Mouse (Mus musculus): Measurements from ENCODE around the gene Ddb2. TPM values are rescaled to one million over a fixed set of nuclear protein-coding genes. Genes with fewer than 3 reads are reported as not detected.
A peak's percentile ranks its signal among the peaks of the same experiment; 100 is the strongest.

Gene Ddb2
- total and polyA plus RNA-seq, 2 experiments from 2014 or later, result 4.7 to 6.0 TPM

DNA sequence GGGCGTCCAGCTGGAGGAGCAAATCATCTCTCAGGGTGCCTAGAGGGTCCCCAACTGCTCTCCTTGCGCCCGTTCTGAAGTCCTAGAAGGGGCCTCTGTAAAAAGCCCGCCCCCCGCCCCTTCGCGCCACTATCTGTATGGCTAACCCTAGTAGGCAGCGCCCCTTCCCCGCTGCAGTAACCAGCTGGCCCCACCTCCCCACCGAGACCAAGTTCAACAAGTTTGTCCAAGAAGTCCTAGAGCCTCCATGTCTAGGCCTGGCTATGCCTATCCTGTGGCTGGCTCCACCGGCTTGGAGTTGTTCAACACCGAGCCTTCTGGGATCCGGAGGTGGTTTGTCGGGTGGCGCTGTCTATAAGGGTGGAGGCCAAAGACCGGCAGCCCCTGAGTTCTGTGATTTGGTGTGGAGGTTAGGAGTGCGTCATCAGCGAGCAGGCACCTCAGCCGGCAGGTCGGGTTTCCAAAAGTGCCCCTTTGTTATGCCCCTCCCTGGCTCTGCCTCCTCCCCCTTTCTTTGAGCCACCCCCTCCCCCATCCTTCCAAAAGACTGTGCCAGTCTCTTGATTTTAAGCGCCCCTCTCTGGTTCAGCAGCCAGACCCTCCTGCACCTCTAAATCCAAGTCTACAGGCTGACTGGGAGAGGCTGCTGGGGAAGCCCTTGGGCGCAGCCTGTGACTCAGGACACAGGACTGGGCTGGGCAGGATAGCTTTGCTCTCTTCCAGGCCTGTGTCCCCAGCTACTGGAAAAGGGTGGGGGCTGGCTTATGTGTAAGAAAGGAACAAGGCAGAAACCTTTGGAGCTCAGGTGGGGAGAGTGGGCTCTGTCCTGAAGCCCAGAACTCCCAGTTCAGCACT is 20.6 kb upstream of the Ddb2 start:
- no peaks in the 10 kb centered on the region for H3K9me3 ChIP-seq (replicated peaks; ENCODE audit: control insufficient read depth, low read length)
- H3K4me1 ChIP-seq (ENCODE audit: control insufficient read depth, insufficient read depth), result peaks cover 10% of the 10 kb centered on the region
- peak; percentile 42 for ATAC-seq (ENCODE audit: insufficient read depth, low read depth)
- peak overlapping the region; percentile 56 for H3K9ac ChIP-seq (replicated peaks; ENCODE audit: low read depth, low read length)
- TF ChIP-seq EP300 (IDR thresholded peaks at IDR 0.05; ENCODE audit: low read depth), result no peak
- TF ChIP-seq CTCF (IDR thresholded peaks at IDR 0.05; ENCODE audit: low read depth), result no peak
- WGBS, result 3% methylated on average over 22 of the region's 22 CpGs
- H3K4me2 ChIP-seq (ENCODE audit: low read depth, low read length), result peak overlapping the region; percentile 75
- peak; percentile 33 for DNase-seq (ENCODE audit: low spot score)
- H3K27ac ChIP-seq (ENCODE audit: low read depth), result peak overlapping the region; percentile 75
- 0 out of 2 replicates have a peak, but pooled peaks cover 5% of the 10 kb centered on the region for H3K27me3 ChIP-seq (ENCODE audit: control insufficient read depth, insufficient read depth, low read length)
- peak overlapping the region; percentile 66 for H3K4me3 ChIP-seq (ENCODE audit: low read depth, low read length)
- peaks cover 11% of the 10 kb centered on the region for H3K36me3 ChIP-seq (replicated peaks; ENCODE audit: control insufficient read depth, insufficient read depth, low read length)

DNA sequence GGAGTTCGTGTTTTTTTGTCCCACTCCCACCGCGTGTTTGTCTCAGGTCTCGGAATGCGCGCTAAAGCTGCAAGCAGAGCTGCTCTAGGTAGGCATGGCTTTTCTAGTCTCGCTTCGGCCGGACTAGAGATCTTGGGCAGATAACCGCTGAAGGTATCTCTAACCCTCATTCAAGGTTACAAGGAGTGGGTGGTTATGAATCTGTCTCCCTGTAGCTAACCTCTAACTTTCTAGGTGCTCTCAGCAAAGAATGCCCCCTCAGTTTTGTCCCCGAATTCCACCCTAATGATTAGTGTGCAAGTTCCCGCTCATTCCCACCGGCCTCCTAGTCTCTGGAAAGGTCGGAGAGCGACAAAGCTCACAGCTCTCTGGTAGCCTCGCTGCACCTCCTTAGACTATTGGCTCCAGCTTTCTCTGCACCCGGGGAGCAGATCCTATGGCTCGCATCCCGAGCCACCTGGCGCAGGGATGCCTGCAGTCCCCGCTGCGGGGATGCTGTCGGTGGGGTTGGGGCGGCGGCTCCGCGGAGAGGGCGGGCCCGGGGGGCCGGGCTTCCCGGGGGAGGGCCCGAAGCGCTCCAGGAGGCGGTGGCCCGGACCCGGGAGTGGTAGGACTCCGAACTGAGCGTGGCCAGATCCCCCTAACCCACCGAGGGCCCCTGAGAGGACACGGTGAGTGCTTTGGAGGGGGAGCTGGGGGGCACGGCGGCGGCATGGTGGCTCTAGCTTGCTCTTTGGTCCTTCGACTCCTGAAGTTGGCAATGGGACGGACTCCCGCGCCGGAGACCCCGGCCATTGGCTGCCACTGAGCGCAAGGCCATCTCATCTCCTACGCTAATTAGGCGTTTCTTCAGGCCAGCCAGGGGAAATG is 19.7 kb upstream of the Ddb2 start:
- Histone ChIP-seq H3K9me3 (replicated peaks; ENCODE audit: control insufficient read depth, low read length) (no peaks in the 10 kb centered on the region), H3K4me1 (ENCODE audit: control insufficient read depth, insufficient read depth) (peaks cover 16% of the 10 kb centered on the region)

DNA sequence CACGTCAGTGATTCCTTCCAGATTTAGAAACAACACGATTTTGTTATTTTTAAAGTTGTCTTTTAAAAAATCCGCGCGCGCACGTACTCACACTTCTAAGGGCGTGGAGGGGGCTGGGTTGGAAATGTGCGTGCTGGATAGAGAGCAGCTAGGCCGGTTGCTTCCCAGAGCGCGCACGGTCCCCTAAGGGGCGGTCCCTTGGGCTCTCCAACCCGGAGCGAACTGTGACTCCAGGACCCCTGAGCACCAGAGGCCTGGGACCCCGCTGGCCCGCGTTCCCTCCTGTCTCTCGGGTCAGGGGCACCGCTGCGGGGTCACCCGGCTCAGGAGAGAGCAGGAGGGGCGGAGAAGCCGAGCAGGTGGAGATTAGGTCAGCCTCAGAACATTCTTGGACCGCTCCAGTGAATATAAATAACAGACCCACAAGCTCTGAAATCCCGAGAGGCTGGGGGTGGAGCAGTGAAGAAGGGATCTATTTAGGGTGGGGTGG is 18.9 kb upstream of the Ddb2 start, which contains the start of gene Pacsin3:
TSS of gene Pacsin3 (plus strand) at position 294 of the 490 bp plus-strand sequence.
- Histone ChIP-seq H3K4me2 (ENCODE audit: low read depth, low read length) (peak within 1 kb of the TSS; percentile 75), H3K4me3 (ENCODE audit: low read depth, low read length) (peak within 1 kb of the TSS; percentile 66), H3K9ac (replicated peaks; ENCODE audit: low read depth, low read length) (peak within 1 kb of the TSS; percentile 56), H3K27me3 (ENCODE audit: control insufficient read depth, insufficient read depth, low read length) (0 out of 2 replicates have a peak, but pooled peaks cover 5% of the 10 kb centered on the region), H3K27ac (ENCODE audit: low read depth) (peak within 1 kb of the TSS; percentile 75), H3K9me3 (replicated peaks; ENCODE audit: control insufficient read depth, low read length) (no peaks in the 10 kb centered on the region), H3K36me3 (replicated peaks; ENCODE audit: control insufficient read depth, insufficient read depth, low read length) (no peaks in the 10 kb centered on the region), H3K4me1 (ENCODE audit: control insufficient read depth, insufficient read depth) (peaks cover 16% of the 10 kb centered on the region)
- WGBS, result 2% methylated on average over 27 of the region's 27 CpGs
- DNase-seq (ENCODE audit: low spot score), result peak; percentile 37
- TF ChIP-seq EP300 (IDR thresholded peaks at IDR 0.05; ENCODE audit: low read depth) (no peak), CTCF (IDR thresholded peaks at IDR 0.05; ENCODE audit: low read depth) (no peak)
- ATAC-seq (ENCODE audit: insufficient read depth, low read depth), result peak; percentile 35

More for the DNA sequence above, 19.7 kb upstream of the Ddb2 start:
- Histone ChIP-seq H3K27ac (ENCODE audit: low read depth) (peak overlapping the region; percentile 75), H3K27me3 (ENCODE audit: control insufficient read depth, insufficient read depth, low read length) (0 out of 2 replicates have a peak, but pooled peaks cover 5% of the 10 kb centered on the region), H3K4me2 (ENCODE audit: low read depth, low read length) (peak overlapping the region; percentile 75), H3K36me3 (replicated peaks; ENCODE audit: control insufficient read depth, insufficient read depth, low read length) (peaks cover 6% of the 10 kb centered on the region; the same call in 1 of the 2 replicates), H3K9ac (replicated peaks; ENCODE audit: low read depth, low read length) (peak overlapping the region; percentile 56), H3K4me3 (ENCODE audit: low read depth, low read length) (peak overlapping the region; percentile 66)
- WGBS, result under 1% methylated on average over 52 of the region's 52 CpGs
- DNase-seq (ENCODE audit: low spot score) (peak; percentile 59), ATAC-seq (ENCODE audit: insufficient read depth, low read depth) (peak; percentile 65)
- TF ChIP-seq CTCF (IDR thresholded peaks at IDR 0.05; ENCODE audit: low read depth) (no peak), EP300 (IDR thresholded peaks at IDR 0.05; ENCODE audit: low read depth) (no peak)

DNA sequence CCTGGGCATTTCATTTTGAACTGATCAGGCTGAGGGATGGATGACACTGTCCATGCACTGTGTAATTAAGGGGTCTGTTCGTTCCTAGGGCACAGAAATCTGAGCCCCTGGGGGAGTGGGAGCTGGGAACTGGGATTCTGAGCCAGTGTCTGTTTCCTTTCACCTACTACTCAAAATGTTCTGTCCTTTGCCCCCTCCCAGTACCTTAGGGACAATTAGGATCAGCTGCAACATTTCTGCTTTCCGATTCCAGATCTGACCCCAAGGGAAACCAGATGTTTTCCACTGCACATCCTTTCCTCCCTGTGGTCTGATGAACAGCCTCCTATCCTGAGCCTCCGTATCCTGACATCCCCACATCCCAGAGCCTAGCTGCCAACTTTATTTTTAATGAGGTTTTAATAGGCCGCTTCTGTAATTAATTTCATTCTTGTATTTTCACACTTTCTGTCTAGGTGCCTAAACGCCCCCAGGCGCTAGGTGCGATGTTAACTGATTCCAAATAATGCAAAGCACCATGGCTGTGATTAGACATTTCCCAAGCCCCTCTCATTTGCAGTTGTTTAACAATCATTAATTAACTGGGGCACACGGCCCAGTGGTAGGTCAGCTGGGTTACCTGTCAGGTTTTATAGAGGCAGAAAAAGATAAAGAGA is 18.1 kb upstream of the Ddb2 start:
- H3K9me3 ChIP-seq (replicated peaks; ENCODE audit: control insufficient read depth, low read length), result no peaks in the 10 kb centered on the region
- peaks cover 16% of the 10 kb centered on the region for H3K4me1 ChIP-seq (ENCODE audit: control insufficient read depth, insufficient read depth)
- 54% methylated on average over 8 of the region's 8 CpGs for WGBS
- H3K4me3 ChIP-seq (ENCODE audit: low read depth, low read length), result no peak overlapping the region
- H3K27me3 ChIP-seq (ENCODE audit: control insufficient read depth, insufficient read depth, low read length), result 0 out of 2 replicates have a peak, but pooled peaks cover 5% of the 10 kb centered on the region
- H3K36me3 ChIP-seq (replicated peaks; ENCODE audit: control insufficient read depth, insufficient read depth, low read length), result no peaks in the 10 kb centered on the region
- TF ChIP-seq EP300 (IDR thresholded peaks at IDR 0.05; ENCODE audit: low read depth) (no peak), CTCF (IDR thresholded peaks at IDR 0.05; ENCODE audit: low read depth) (no peak)
- DNase-seq (ENCODE audit: low spot score) (no peak), ATAC-seq (ENCODE audit: insufficient read depth, low read depth) (no peak)
- H3K27ac ChIP-seq (ENCODE audit: low read depth), result no peak overlapping the region
- H3K9ac ChIP-seq (replicated peaks; ENCODE audit: low read depth, low read length), result no peak overlapping the region
- H3K4me2 ChIP-seq (ENCODE audit: low read depth, low read length), result no peak overlapping the region

DNA sequence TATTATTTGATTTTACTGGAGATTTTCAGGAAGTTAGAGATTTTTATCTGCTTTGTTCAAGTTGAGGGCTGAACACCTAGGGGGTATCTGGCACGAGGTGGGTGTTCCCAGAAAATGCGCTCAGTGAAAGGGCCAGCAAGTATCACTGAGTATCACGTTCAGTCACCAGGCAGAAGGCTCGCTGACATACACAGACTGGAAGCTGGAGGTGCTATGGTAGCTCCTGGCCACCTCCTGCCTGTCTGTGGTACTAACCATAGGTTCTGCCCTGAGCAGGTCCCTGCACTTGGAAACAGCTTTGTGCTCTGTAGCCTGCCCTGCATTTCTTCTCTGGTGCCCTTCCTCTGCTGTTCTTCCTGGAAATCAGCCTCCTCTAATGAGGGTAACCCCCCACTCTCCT is 15.7 kb upstream of the Ddb2 start:
- no peak for DNase-seq (ENCODE audit: low spot score)

More for the DNA sequence above, 15.7 kb upstream of the Ddb2 start:
- no peak overlapping the region for H3K4me3 ChIP-seq (ENCODE audit: low read depth, low read length)
- H3K9me3 ChIP-seq (replicated peaks; ENCODE audit: control insufficient read depth, low read length), result no peaks in the 10 kb centered on the region
- peak overlapping the region; percentile 52 for H3K27ac ChIP-seq (ENCODE audit: low read depth)
- WGBS, result 30% methylated on average over 4 of the region's 4 CpGs
- 0 out of 2 replicates have a peak, but pooled peaks cover 5% of the 10 kb centered on the region for H3K27me3 ChIP-seq (ENCODE audit: control insufficient read depth, insufficient read depth, low read length)
- H3K36me3 ChIP-seq (replicated peaks; ENCODE audit: control insufficient read depth, insufficient read depth, low read length), result no peaks in the 10 kb centered on the region
- H3K4me2 ChIP-seq (ENCODE audit: low read depth, low read length), result no peak overlapping the region
- no peak overlapping the region for H3K9ac ChIP-seq (replicated peaks; ENCODE audit: low read depth, low read length)
- ATAC-seq (ENCODE audit: insufficient read depth, low read depth), result no peak
- no peak for TF ChIP-seq CTCF (IDR thresholded peaks at IDR 0.05; ENCODE audit: low read depth)
- TF ChIP-seq EP300 (IDR thresholded peaks at IDR 0.05; ENCODE audit: low read depth), result no peak
- H3K4me1 ChIP-seq (ENCODE audit: control insufficient read depth, insufficient read depth), result 0 out of 2 replicates have a peak, but pooled peaks cover 9% of the 10 kb centered on the region

Data from heart, postnatal 0 days (tissue).